Mouse (Mus musculus): ENCODE results near the gene Ikzf5. TPM values are rescaled to one million over a fixed set of nuclear protein-coding genes. Genes with fewer than 3 reads are reported as not detected.
A peak's percentile ranks its signal among the peaks of the same experiment; 100 is the strongest.
"Not testable (repeated sequence)": the region's sequence is repeated elsewhere in the genome, so short reads cannot be mapped to it uniquely, and the experiment has no call there.

The Ikzf5 gene
- polyA plus RNA-seq, 1 experiment from 2014 or later = 15.4 TPM

DNA sequence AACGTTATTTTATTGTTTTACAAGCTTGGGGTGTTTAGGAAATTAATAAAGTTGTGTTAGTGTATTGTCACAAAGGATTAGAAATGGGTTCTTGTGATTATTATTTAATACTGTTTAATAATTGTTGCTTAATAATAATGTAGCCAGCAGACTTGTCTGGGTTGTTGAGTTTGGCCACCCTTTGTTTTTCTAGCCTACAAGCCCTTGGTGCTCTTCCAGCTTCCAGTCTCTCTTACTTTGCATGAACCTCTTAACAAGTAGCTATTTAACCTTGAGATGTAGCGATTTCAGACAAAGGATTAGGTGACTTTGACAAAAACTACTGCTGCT lies 1.6 kb upstream of the Ikzf5 start:
- Histone ChIP-seq H3K4me3 (ENCODE audit: low read depth, low read length) (no peak overlapping the region; the same call in 1 of the 2 replicates), H3K4me1 (ENCODE audit: control insufficient read depth, insufficient read depth, low read length) (peaks cover 17% of the 10 kb centered on the region), H3K4me2 (ENCODE audit: low read depth, low read length) (peak overlapping the region; percentile 83), H3K9me3 (ENCODE audit: control insufficient read depth, low read length) (no peaks in the 10 kb centered on the region), H3K36me3 (ENCODE audit: control insufficient read depth, insufficient read depth, low read length) (no peaks in the 10 kb centered on the region), H3K27me3 (ENCODE audit: control insufficient read depth, insufficient read depth, low read length) (no peaks in the 10 kb centered on the region), H3K27ac (ENCODE audit: low read depth, low read length) (no peak overlapping the region), H3K9ac (replicated peaks; ENCODE audit: low read depth, low read length) (no peak overlapping the region; the same call in 1 of the 2 replicates)
- no peak for ATAC-seq (ENCODE audit: low read depth)
- WGBS = 42% methylated on average over 2 of the region's 2 CpGs

DNA sequence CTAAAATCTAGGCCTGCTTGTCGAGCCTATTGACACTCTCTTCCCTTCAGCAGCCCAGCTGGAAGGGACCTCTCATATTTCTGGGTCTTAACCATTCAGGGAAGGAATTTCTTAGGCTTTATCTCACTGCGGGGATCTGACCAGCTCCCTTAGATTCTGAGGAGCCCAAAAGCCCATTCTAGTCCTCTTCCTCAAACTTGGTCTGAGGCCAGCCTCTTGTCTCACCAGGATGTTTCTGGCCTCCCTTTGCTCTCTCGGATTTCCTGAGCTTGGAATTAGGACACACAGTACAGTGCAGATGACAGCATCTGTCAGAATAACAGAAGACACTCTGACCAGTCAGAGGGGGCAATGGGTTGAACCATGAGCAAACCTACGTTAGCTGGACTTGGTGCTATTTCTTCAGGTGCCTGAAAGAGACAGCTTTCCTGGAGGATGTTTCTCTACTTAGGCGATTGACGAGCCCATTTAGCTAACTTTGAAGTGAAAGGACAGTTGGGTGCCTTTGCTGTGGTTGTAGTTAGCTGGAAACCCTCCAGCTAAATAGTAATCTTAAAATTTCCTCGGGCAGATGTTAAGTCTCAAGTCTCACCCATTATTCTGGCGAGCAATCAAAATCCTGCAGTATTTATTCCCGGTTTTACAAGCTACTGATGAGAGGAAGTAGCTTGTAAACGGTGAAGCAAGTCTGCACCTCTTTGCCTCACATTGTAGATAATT lies 1.1 kb upstream of the Ikzf5 start:
- Histone ChIP-seq H3K27ac (ENCODE audit: low read depth, low read length) (no peak overlapping the region), H3K4me3 (ENCODE audit: low read depth, low read length) (peak overlapping the region; percentile 88), H3K27me3 (ENCODE audit: control insufficient read depth, insufficient read depth, low read length) (no peaks in the 10 kb centered on the region), H3K9me3 (ENCODE audit: control insufficient read depth, low read length) (no peaks in the 10 kb centered on the region), H3K9ac (replicated peaks; ENCODE audit: low read depth, low read length) (peak overlapping the region; percentile 90), H3K36me3 (ENCODE audit: control insufficient read depth, insufficient read depth, low read length) (no peaks in the 10 kb centered on the region), H3K4me2 (ENCODE audit: low read depth, low read length) (peak overlapping the region; percentile 83), H3K4me1 (ENCODE audit: control insufficient read depth, insufficient read depth, low read length) (peaks cover 17% of the 10 kb centered on the region)
- WGBS = 25% methylated on average over 10 of the region's 10 CpGs
- ATAC-seq (ENCODE audit: low read depth) = no peak

DNA sequence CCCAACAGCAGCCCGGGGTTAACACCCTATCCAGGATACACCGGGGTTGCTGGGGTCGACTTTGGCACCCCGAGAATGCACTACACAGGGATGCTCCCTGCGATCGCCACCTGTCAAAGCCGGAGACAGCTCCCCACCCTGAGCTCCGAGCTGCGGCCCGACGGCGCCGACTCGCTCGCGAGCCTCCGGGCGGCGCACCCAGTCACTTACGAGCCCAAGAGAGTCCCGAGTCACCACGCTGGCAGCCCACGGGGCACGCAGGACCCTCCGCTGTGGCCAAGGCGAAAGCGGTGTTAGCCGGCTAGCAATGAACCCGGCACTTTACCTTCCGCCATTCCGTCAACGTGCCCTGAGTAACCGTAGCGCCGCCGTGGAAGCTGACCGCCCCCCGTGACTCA lies 334 bp downstream of the Ikzf5 start:
- Histone ChIP-seq H3K36me3 (ENCODE audit: control insufficient read depth, insufficient read depth, low read length) (no peaks in the 10 kb centered on the region), H3K4me2 (ENCODE audit: low read depth, low read length) (peak overlapping the region; percentile 83), H3K4me3 (ENCODE audit: low read depth, low read length) (peak overlapping the region; percentile 88), H3K27me3 (ENCODE audit: control insufficient read depth, insufficient read depth, low read length) (no peaks in the 10 kb centered on the region), H3K9me3 (ENCODE audit: control insufficient read depth, low read length) (no peaks in the 10 kb centered on the region), H3K9ac (replicated peaks; ENCODE audit: low read depth, low read length) (peak overlapping the region; percentile 90), H3K4me1 (ENCODE audit: control insufficient read depth, insufficient read depth, low read length) (peaks cover 17% of the 10 kb centered on the region), H3K27ac (ENCODE audit: low read depth, low read length) (peak overlapping the region; percentile 82)
- 0% methylated on average over 38 of the region's 38 CpGs for WGBS
- peak; percentile 66 for ATAC-seq (ENCODE audit: low read depth)

DNA sequence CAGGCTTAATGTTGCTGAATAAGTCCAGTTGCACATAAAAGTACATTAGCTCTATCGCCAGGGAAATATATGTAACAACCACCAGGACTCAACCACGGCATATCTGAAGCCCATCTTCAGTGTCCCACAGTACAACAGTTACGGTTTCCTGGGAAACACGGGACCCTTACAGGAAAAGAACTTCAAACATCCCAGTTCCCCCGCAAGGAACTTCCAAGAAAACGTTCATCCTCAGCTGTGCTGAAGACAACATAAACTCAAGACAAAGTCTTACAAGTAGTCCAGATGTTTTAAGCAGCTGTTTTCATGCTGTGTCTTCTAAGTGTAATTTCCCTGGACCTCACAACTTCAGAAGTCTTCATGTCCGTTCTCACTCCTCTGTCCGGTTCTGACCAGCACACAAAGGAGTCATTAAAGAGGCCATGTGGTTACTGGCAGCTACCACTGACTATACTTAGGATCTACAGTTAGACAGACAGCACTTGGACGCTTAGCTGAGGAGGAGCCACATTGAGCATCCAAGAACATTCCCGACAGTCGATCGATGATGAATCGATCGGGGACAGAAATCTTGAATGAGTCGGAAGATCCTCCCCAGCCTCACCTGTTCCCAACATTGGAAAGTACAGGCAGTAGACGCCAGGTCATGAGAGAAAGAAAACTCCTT lies 867 bp downstream of the Ikzf5 start:
- H3K4me3 ChIP-seq (ENCODE audit: low read depth, low read length) = peak overlapping the region; percentile 88
- H3K27ac ChIP-seq (ENCODE audit: low read depth, low read length) = peak overlapping the region; percentile 82; the same call in 1 of the 2 replicates
- ATAC-seq (ENCODE audit: low read depth) = 0 out of 2 replicates have a peak, but pooled peaks have one; percentile 4
- H3K9ac ChIP-seq (replicated peaks; ENCODE audit: low read depth, low read length) = peak overlapping the region; percentile 90
- no peaks in the 10 kb centered on the region for H3K36me3 ChIP-seq (ENCODE audit: control insufficient read depth, insufficient read depth, low read length)
- no peaks in the 10 kb centered on the region for H3K27me3 ChIP-seq (ENCODE audit: control insufficient read depth, insufficient read depth, low read length)
- peak overlapping the region; percentile 83 for H3K4me2 ChIP-seq (ENCODE audit: low read depth, low read length)
- no peaks in the 10 kb centered on the region for H3K9me3 ChIP-seq (ENCODE audit: control insufficient read depth, low read length)
- WGBS = 5% methylated on average over 16 of the region's 16 CpGs
- H3K4me1 ChIP-seq (ENCODE audit: control insufficient read depth, insufficient read depth, low read length) = peaks cover 17% of the 10 kb centered on the region

DNA sequence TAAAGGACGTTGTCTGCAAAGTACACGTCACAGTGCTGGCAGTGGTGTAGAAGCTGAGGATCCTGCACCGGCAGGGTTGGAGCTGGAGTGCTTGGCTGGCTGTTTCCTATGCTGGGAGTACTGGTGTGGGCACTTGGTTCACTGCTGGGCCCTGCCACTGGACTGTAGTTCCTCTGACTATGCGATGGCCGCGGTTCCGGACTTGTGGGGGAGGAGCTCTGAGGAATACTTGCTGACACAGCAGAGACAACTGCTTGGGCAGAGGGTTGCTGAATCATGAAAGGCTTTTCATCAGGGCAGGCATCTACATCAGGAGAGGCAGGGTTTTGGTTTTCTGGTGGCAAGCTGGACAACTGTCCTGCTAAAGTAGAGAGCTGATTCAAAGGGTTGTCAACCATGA lies 18.6 kb downstream of the Ikzf5 start:
- not testable (repeated sequence) for H3K27ac ChIP-seq (ENCODE audit: low read depth, low read length); H3K4me3 ChIP-seq (ENCODE audit: low read depth, low read length); H3K27me3 ChIP-seq (ENCODE audit: control insufficient read depth, insufficient read depth, low read length); ATAC-seq (ENCODE audit: low read depth); H3K4me1 ChIP-seq (ENCODE audit: control insufficient read depth, insufficient read depth, low read length); H3K9ac ChIP-seq (replicated peaks; ENCODE audit: low read depth, low read length); H3K9me3 ChIP-seq (ENCODE audit: control insufficient read depth, low read length); H3K4me2 ChIP-seq (ENCODE audit: low read depth, low read length)
- H3K36me3 ChIP-seq (ENCODE audit: control insufficient read depth, insufficient read depth, low read length) = peaks cover 16% of the 10 kb centered on the region
- WGBS = 89% methylated on average over 6 of the region's 7 CpGs

DNA sequence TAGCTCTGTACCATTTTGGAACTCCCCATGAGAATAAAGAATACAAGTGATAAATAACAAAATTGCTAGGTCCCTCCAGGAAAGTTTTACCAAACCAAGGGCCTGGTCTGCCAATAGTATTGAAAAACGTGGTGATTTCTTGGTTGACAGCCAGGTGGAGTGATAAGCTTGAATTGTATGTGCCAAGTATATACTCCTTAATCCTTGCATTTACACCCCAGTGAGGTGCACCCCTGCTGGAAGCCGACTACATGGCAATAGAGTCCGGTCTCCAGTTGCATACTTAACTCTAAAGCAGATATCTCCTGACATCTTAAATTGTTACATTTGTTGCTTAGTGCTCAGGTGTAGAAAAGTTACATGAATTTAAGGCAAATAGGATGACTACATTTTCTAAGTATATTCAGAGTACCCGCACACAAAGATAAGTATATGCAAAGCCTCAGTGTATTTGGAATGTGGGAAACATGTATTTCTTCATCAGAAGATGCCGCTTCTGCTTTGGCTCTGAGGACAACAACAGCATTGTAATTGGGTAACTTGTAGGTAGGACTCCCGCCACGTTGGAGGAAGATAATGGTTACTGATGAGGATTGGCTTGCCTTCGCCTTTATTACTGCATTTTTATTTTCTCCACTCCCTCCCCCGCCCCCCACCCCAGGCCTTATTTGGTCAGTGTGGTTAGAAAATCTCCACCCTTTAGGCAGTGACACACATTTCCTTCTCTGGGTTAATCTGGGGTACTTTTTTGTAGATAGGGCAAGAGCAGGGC lies 38.3 kb downstream of the Ikzf5 start:
- H3K9me3 ChIP-seq (ENCODE audit: control insufficient read depth, low read length) = no peaks in the 10 kb centered on the region
- H3K4me3 ChIP-seq (ENCODE audit: low read depth, low read length) = peak overlapping the region; percentile 70
- no peak overlapping the region for H3K27ac ChIP-seq (ENCODE audit: low read depth, low read length)
- no peaks in the 10 kb centered on the region for H3K27me3 ChIP-seq (ENCODE audit: control insufficient read depth, insufficient read depth, low read length)
- no peak overlapping the region for H3K9ac ChIP-seq (replicated peaks; ENCODE audit: low read depth, low read length)
- WGBS = 68% methylated on average over 9 of the region's 9 CpGs
- H3K36me3 ChIP-seq (ENCODE audit: control insufficient read depth, insufficient read depth, low read length) = no peaks in the 10 kb centered on the region
- ATAC-seq (ENCODE audit: low read depth) = no peak
- H3K4me2 ChIP-seq (ENCODE audit: low read depth, low read length) = peak overlapping the region; percentile 75
- H3K4me1 ChIP-seq (ENCODE audit: control insufficient read depth, insufficient read depth, low read length) = no peaks in the 10 kb centered on the region

DNA sequence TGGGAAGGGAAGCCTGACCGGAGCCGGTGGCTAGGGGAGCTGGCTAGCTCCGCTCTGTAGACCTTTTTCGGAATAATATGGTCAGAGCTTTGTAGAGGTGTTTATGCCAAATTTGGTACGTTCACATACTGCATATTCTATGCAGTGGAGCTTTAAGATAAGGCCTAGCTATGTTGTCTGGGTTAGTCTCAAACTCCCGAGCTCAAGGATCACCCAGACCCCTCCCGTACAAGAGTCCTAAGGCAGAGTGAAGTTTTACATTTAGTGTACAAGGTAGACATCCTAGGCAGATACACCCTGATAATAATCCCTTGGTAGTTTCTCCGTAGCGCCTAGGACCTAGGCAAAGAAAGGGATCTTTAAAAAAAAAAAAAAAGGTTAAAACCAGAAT lies 38.9 kb downstream of the Ikzf5 start:
- H3K9me3 ChIP-seq (ENCODE audit: control insufficient read depth, low read length) = no peaks in the 10 kb centered on the region
- no peaks in the 10 kb centered on the region for H3K36me3 ChIP-seq (ENCODE audit: control insufficient read depth, insufficient read depth, low read length)
- no peaks in the 10 kb centered on the region for H3K4me1 ChIP-seq (ENCODE audit: control insufficient read depth, insufficient read depth, low read length)
- ATAC-seq (ENCODE audit: low read depth) = peak; percentile 65
- peak overlapping the region; percentile 75 for H3K4me2 ChIP-seq (ENCODE audit: low read depth, low read length)
- H3K27ac ChIP-seq (ENCODE audit: low read depth, low read length) = peak overlapping the region; percentile 90
- H3K9ac ChIP-seq (replicated peaks; ENCODE audit: low read depth, low read length) = peak overlapping the region; percentile 78
- H3K4me3 ChIP-seq (ENCODE audit: low read depth, low read length) = peak overlapping the region; percentile 70
- H3K27me3 ChIP-seq (ENCODE audit: control insufficient read depth, insufficient read depth, low read length) = no peaks in the 10 kb centered on the region
- 6% methylated on average over 9 of the region's 9 CpGs for WGBS

DNA sequence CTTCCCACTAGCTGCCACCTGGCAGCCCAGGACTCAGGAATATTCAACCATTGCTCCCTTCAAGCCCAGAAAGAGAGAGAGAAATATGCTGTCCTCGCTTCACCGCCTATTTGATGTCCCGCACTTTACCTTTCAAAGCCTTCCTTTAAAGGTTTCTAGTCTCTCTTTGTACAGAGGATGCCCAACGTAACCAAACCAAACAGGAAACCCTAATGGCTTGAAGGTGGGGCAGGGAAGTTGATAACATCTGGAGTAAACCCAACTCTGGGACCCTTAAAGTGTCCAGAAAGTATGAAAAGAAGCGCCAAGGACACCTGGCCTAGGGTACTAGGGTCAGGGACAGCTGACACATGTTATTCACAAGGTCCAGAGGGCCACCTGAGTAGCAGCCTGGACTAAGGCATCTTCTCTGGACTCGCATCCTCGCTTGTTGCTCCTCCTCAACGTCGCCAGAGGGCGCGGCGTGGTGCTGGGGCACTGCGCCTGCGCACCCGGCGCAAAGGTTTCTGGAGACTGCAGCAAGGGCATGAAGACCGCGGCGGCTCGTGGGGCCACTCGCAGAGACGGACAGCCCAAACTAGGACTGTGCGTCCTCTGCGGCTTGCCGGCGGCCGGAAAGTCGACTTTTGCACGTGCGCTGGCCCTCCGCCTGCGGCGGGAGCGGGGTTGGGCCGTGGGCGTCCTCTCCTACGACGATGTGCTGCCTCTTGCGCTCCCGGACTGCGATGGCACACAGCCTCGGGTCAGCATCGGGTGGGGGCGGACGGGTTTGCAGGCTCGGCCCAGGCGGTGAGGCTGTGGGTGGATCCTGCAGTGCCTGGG lies 39.5 kb downstream of the Ikzf5 start, which contains the start of gene Pstk:
Pstk (plus strand) TSS at position 494 of the 822 bp plus-strand sequence.
- H3K9ac ChIP-seq (replicated peaks; ENCODE audit: low read depth, low read length) = peak within 1 kb of the TSS; percentile 78
- peak within 1 kb of the TSS; percentile 75 for H3K4me2 ChIP-seq (ENCODE audit: low read depth, low read length)
- no peaks in the 10 kb centered on the region for H3K9me3 ChIP-seq (ENCODE audit: control insufficient read depth, low read length)
- WGBS = 6% methylated on average over 47 of the region's 47 CpGs
- no peaks in the 10 kb centered on the region for H3K36me3 ChIP-seq (ENCODE audit: control insufficient read depth, insufficient read depth, low read length)
- peak within 1 kb of the TSS; percentile 90 for H3K27ac ChIP-seq (ENCODE audit: low read depth, low read length)
- peak within 1 kb of the TSS; percentile 70 for H3K4me3 ChIP-seq (ENCODE audit: low read depth, low read length)
- H3K4me1 ChIP-seq (ENCODE audit: control insufficient read depth, insufficient read depth, low read length) = no peaks in the 10 kb centered on the region
- peak; percentile 95 for ATAC-seq (ENCODE audit: low read depth)
- no peaks in the 10 kb centered on the region for H3K27me3 ChIP-seq (ENCODE audit: control insufficient read depth, insufficient read depth, low read length)
